Mouse (Mus musculus) adrenal gland (tissue): ENCODE data around the gene Fbf1.

Experiments used
- intact Hi-C: fragments of 180-260 bp; cut with DNase I; formaldehyde crosslinking; loops from one replicate; pipeline ENCODE4 v1.15.1; 2025

Fbf1 gene

GRCm38 (mm10) chr11:116138096-116138467, 29.9 kb downstream of the Fbf1 start:
- intact Hi-C loops = loop anchor here (10.0 kb wide), 1 partner anchor 103 kb away; the partner anchor contains the start of gene Unk

GRCm38 (mm10) chr11:116134171-116134570, 33.8 kb downstream of the Fbf1 start:
- intact Hi-C loops = loop anchor here (5.0 to 10.0 kb wide), 2 partner anchors 37 to 99 kb away; partner anchors contain the start of gene Unk

- intact Hi-C loops = loop anchor here (5.0 to 10.0 kb wide), 2 partner anchors 36 to 99 kb away; partner anchors contain the start of gene Unk
These were observed 34.5 kb downstream of the Fbf1 start for GRCm38 (mm10) chr11:116133497-116133896.

GRCm38 (mm10) chr11:116132366-116133333, 35.3 kb downstream of the Fbf1 start:
- intact Hi-C loops = loop anchor here (5.0 to 10.0 kb wide), 2 partner anchors 35 to 98 kb away; partner anchors contain the start of gene Unk

- intact Hi-C loops = loop anchor here (5.0 to 10.0 kb wide), 2 partner anchors 34 to 97 kb away; partner anchors contain the start of gene Unk
These were observed 36.4 kb downstream of the Fbf1 start for GRCm38 (mm10) chr11:116131349-116132170.

- intact Hi-C loops = loop anchor here (5.0 to 10.0 kb wide), 2 partner anchors 33 to 96 kb away; partner anchors contain the start of gene Unk
These were observed 37.3 kb downstream of the Fbf1 start, which contains the start of gene Trim65 for GRCm38 (mm10) chr11:116130488-116131205. Gene Trim65, minus strand, starts transcription at chr11:116131128.

GRCm38 (mm10) chr11:116129993-116130487, 37.9 kb downstream of the Fbf1 start:
- intact Hi-C loops = loop anchor here (5.0 to 10.0 kb wide), 4 partner anchors 33 to 195 kb away; partner anchors contain the start of genes Recql5, Sap30bp, Unk and Wbp2

GRCm38 (mm10) chr11:116129091-116129790, 38.7 kb downstream of the Fbf1 start:
- intact Hi-C loops = loop anchor here (5.0 to 10.0 kb wide), 2 partner anchors 42 to 194 kb away; partner anchors contain the start of genes Recql5, Sap30bp and Wbp2

- intact Hi-C loops = loop anchor here (5.0 to 10.0 kb wide), 2 partner anchors 41 to 193 kb away; partner anchors contain the start of genes Recql5, Sap30bp and Wbp2
These were observed 40.0 kb downstream of the Fbf1 start for GRCm38 (mm10) chr11:116127986-116128385.

GRCm38 (mm10) chr11:116127156-116127980, 40.6 kb downstream of the Fbf1 start, which contains the start of gene Trim47:
Gene Trim47, minus strand, starts transcription at chr11:116127210.
- intact Hi-C loops = loop anchor here (5.0 to 10.0 kb wide), 2 partner anchors 40 to 193 kb away; partner anchors contain the start of genes Recql5, Sap30bp and Wbp2

GRCm38 (mm10) chr11:116126261-116126660, 41.7 kb downstream of the Fbf1 start:
- intact Hi-C loops = loop anchor here (5.0 to 10.0 kb wide), 2 partner anchors 39 to 191 kb away; partner anchors contain the start of genes Recql5, Sap30bp and Wbp2

- intact Hi-C loops = loop anchor here (10.0 kb wide), 1 partner anchor 187 kb away; the partner anchor contains the start of genes Recql5 and Sap30bp
These were observed 46.2 kb downstream of the Fbf1 start for GRCm38 (mm10) chr11:116121731-116122245.

- intact Hi-C loops = no loop called here
These were observed 50.1 kb downstream of the Fbf1 start for GRCm38 (mm10) chr11:116117819-116118218.

GRCm38 (mm10) chr11:116117241-116117640, 50.7 kb downstream of the Fbf1 start:
- intact Hi-C loops = no loop called here

GRCm38 (mm10) chr11:116111611-116112203, 56.3 kb downstream of the Fbf1 start:
- intact Hi-C loops = no loop called here

- intact Hi-C loops = no loop called here
These were observed 56.9 kb downstream of the Fbf1 start for GRCm38 (mm10) chr11:116111067-116111466.

GRCm38 (mm10) chr11:116110540-116110939, 57.4 kb downstream of the Fbf1 start:
- intact Hi-C loops = no loop called here
